In genomic region chr4:152434836-152435235, GRCm38 (mm10) we compare ENCODE assay signal across 8 mouse cellular contexts. TPM values are rescaled to one million over a fixed set of nuclear protein-coding genes. Genes with fewer than 3 reads are reported as not detected.
A peak's percentile ranks its signal among the peaks of the same experiment; 100 is the strongest.
DNase-seq lines count a peak whose midpoint lies in the region; ATAC-seq and TF ChIP-seq lines count a peak whose summit lies in the region.

No protein-coding gene starts in this region.

- H3K4me3 ChIP-seq in cortical plate, adult 2 months (ENCODE audit: insufficient read depth, low read length): no peak overlapping the region
- H3K4me3 ChIP-seq in left cerebral cortex, adult 2 months: peak overlapping the region; percentile 29; the same call in 1 of the 2 replicates

- intact Hi-C loops in gastrocnemius, postnatal 14 days (cut with DNase I; ENCODE audit: low total_unique reads): loop anchor here (5.0 to 10.0 kb wide), 3 partner anchors 57 to 270 kb away; no protein-coding TSS in a partner anchor
- intact Hi-C loops in left cerebral cortex, adult 2 months (cut with DNase I): loop anchor here (2.0 to 5.0 kb wide), 3 partner anchors 57 to 262 kb away; no protein-coding TSS in a partner anchor

- ATAC-seq in megakaryocyte progenitor cell, adult 5-6 weeks (replicated peaks; ENCODE audit: poor library complexity): peak; percentile 85

- TF ChIP-seq CTCF in cortical plate, adult 2 months (IDR thresholded peaks at IDR 0.05; ENCODE audit: extremely low read depth, insufficient read depth, low read length): peak; percentile 89
- peak; percentile 57 for TF ChIP-seq CTCF in left cerebral cortex, adult 2 months (IDR thresholded peaks at IDR 0.05)

- peak; percentile 93 for DNase-seq in ZHBTc4 (ENCODE audit: low read depth, low spot score)
- peak; percentile 92 for DNase-seq in gastrocnemius, postnatal 14 days
- peak; percentile 85 for DNase-seq in induced T-regulatory cell, adult 2 months (ENCODE audit: low read depth)
- DNase-seq in left cerebral cortex, adult 2 months (ENCODE audit: extremely low spot score in 1 of 2, low spot score in 2 of 2): peak; percentile 90 to 92
- peak; percentile 89 for DNase-seq in right cerebral cortex, postnatal 25 days
- DNase-seq in urinary bladder, postnatal 36 days (ENCODE audit: low spot score in 2 of 2): peak; percentile 78 to 82

- TF ChIP-seq POLR2A in cortical plate, adult 2 months (IDR thresholded peaks at IDR 0.05; ENCODE audit: extremely low read depth, insufficient read depth, low read length): no peak

- H3K27ac ChIP-seq in cortical plate, adult 2 months (ENCODE audit: insufficient read depth, low read length): no peak overlapping the region
- peak overlapping the region; percentile 55; the same call in 1 of the 2 replicates for H3K27ac ChIP-seq in left cerebral cortex, adult 2 months

- no peaks in the 10 kb centered on the region for H3K4me1 ChIP-seq in cortical plate, adult 2 months (ENCODE audit: control insufficient read depth, insufficient read depth, low read length)

RNA-seq across cellular contexts. Expression of gene Nphp4, which starts 41.7 kb away (rescaled TPM):
- 14.8 and 15.7 TPM in 2 replicates for polyA plus RNA-seq in cortical plate, adult 2 months (2012; rRNA removed)
- 1 to 10 TPM; 1.2 to 1.3 TPM for total RNA-seq in gastrocnemius, postnatal 14 days (2021)
- total RNA-seq in left cerebral cortex, adult 2 months (2021): 10 to 100 TPM; 22.8 to 24.9 TPM
- 0.39 and 0.72 TPM in 2 replicates for total RNA-seq in megakaryocyte progenitor cell, adult 5-6 weeks (2015)
- total RNA-seq in megakaryocyte progenitor cell, adult 5-6 weeks (2017): 0.12 and 0.14 TPM in 2 replicates

RNA-seq across cellular contexts. Expression of gene Kcnab2, which starts 42.8 kb away (rescaled TPM):
- polyA plus RNA-seq in cortical plate, adult 2 months (2012; rRNA removed): 245 and 267 TPM in 2 replicates
- total RNA-seq in gastrocnemius, postnatal 14 days (2021): 1 to 10 TPM; 2.2 to 3.2 TPM
- total RNA-seq in left cerebral cortex, adult 2 months (2021): 100 to 1,000 TPM; 375 to 385 TPM
- total RNA-seq in megakaryocyte progenitor cell, adult 5-6 weeks (2015): 39.8 and 46.3 TPM in 2 replicates
- 75.2 and 84.8 TPM in 2 replicates for total RNA-seq in megakaryocyte progenitor cell, adult 5-6 weeks (2017)

Comparison
In these comparisons a context has a peak if more than half of its experiments do, and no peak if none do; other contexts are left out.
1. RNA of gene Nphp4, which starts 41.7 kb away (total RNA-seq): 22.8 to 24.9 TPM in left cerebral cortex, adult 2 months; 1.2 to 1.3 TPM in gastrocnemius, postnatal 14 days and 0.12 to 0.72 TPM in megakaryocyte progenitor cell, adult 5-6 weeks; every median in the first group is over 10 times any median in the second.
2. RNA of gene Kcnab2, which starts 42.8 kb away (total RNA-seq): 375 to 385 TPM in left cerebral cortex, adult 2 months and 39.8 to 84.8 TPM in megakaryocyte progenitor cell, adult 5-6 weeks; 2.2 to 3.2 TPM in gastrocnemius, postnatal 14 days; every median in the first group is over 4 times any median in the second.
3. Peak in every context shown above with its lines, with median percentiles within 50 percentile points of each other: DNase-seq.